Mouse (Mus musculus) neural tube, embryonic 14.5 days (tissue): ENCODE results near the gene Zbtb6. TPM values are rescaled to one million over a fixed set of nuclear protein-coding genes. Genes with fewer than 3 reads are reported as not detected.

Source experiments
- ATAC-seq: fragments of 200-750 bp; cut with Nextera tagmentation; 2 replicates; pipeline ENCODE4 v1.8.0; 2017; ENCODE audit warnings: low read depth, mild to moderate bottlenecking, moderate TSS enrichment, moderate library complexity
- H3K27ac ChIP-seq: fragments of 300-500 bp; sonication (generic); 2 replicates; pipeline ENCODE4 v1.5.1; 2014; ENCODE audit warnings: low read depth, mild to moderate bottlenecking, control low read depth, low read length, moderate library complexity, mixed read lengths
- H3K27me3 ChIP-seq: fragments of 300-500 bp; sonication (generic); 2 replicates; pipeline ENCODE4 v1.6.1; 2014; ENCODE audit warnings: low read length; ENCODE audit not compliant: control insufficient read depth, insufficient read depth
- H3K36me3 ChIP-seq: fragments of 300-500 bp; sonication (generic); 2 replicates; pipeline ENCODE4 v1.6.1; 2014; ENCODE audit warnings: low read length, mixed read lengths; ENCODE audit not compliant: control insufficient read depth, insufficient read depth
- H3K4me1 ChIP-seq: fragments of 300-500 bp; sonication (generic); 2 replicates; pipeline ENCODE4 v1.6.1; 2014; ENCODE audit warnings: low read length; ENCODE audit not compliant: control insufficient read depth, insufficient read depth
- H3K4me2 ChIP-seq: fragments of 300-500 bp; sonication (generic); 2 replicates; pipeline ENCODE4 v1.6.1; 2014; ENCODE audit warnings: mild to moderate bottlenecking, low read depth, low read length, control low read depth
- H3K4me3 ChIP-seq: fragments of 300-500 bp; sonication (generic); 2 replicates; pipeline ENCODE4 v1.5.1; 2014; ENCODE audit warnings: low read depth, low read length, control low read depth, mixed read lengths
- H3K9ac ChIP-seq: fragments of 300-500 bp; sonication (generic); replicated peaks from 2 replicates; pipeline ENCODE4 v1.6.1; 2014; ENCODE audit warnings: low read depth, mild to moderate bottlenecking, control low read depth, low read length, mixed read lengths
- H3K9me3 ChIP-seq: fragments of 300-500 bp; sonication (generic); 2 replicates; pipeline ENCODE4 v1.6.1; 2016; ENCODE audit warnings: low read length; ENCODE audit not compliant: control insufficient read depth
- WGBS: fragments of 180-500 bp; shearing (Covaris S2); extraction: QIAGEN DNeasy Blood & Tissue Kit; methylation state at CpG from one replicate; pipeline ENCODE4 v1.1.7; 2014; 5-methylcytosine and 5-hydroxymethylcytosine counted together
- polyA plus RNA-seq: library from polyadenylated mRNA; unstranded; fragments of >200 nt; fragmentation: Nextera tagmentation; extraction: Ambion mirVana; gene quantifications from 2 replicates; pipeline ENCODE4 v1.2.1, GENCODE M21; 2014

Gene Zbtb6
- polyA plus RNA-seq, 1 experiment from 2014 or later: 10.4 TPM

DNA sequence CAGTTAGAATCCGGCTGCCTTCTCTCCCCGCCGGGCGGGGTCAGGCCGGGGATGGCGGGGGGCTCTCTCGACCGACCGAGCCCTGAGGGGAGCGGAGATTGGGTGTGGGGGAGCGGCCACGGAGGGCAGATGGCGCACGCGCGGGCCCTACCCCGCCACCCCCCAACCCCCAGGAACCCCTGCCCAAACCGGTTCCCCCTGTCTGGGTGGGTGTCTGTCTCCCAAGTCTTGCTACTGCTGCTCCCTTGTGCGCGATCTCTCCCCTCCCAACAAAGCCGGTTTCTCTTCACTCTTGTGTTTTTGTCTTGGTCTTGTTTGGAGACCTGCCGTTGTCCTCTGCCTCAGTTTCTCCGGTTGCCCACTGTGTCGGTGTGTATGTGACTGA is 9.4 kb upstream of the Zbtb6 start:
- ATAC-seq: peak; percentile 87
- Histone ChIP-seq H3K27me3 (no peaks in the 10 kb centered on the region), H3K4me3 (peak overlapping the region; percentile 87), H3K9ac (peak overlapping the region; percentile 93), H3K4me1 (peaks cover 9% of the 10 kb centered on the region), H3K27ac (peak overlapping the region; percentile 86), H3K9me3 (no peaks in the 10 kb centered on the region), H3K4me2 (peak overlapping the region; percentile 82), H3K36me3 (no peaks in the 10 kb centered on the region)
- WGBS: 0% methylated on average over 17 of the region's 24 CpGs

DNA sequence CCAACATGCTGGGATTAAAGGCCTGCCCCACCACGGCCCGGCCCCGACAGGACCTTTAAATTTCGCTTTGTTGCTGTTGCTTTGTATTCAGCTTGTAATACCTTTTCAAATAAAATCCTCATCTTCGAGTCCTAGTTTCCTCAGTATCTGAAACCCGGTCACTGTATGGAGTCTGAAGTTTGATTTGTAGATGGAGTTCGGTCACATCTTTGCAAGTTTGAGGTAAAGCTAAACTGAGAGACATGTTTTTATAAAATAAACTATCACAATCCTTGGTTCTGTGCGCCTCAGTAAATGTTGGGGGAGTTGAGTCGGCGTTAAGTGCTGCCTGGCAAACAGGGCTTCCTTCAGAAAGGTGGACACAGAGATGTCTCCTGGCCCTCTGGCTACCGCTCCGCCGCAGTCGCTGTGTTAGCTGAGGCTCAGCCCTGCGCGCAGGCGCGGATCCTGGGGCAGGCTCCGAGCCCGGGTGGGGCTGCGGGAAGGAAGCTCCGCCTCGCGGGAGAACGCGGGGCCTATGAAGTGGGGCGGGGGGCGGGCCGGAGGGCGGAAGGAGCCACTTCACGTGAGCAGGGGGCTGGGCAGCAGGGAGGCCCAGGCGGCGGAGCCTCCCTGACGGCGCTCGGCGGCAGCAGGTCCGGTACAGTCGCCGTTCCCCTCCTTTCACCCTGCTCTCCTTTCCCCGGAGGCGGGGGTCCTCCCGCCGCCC is 8.8 kb upstream of the Zbtb6 start:
- WGBS: 8% methylated on average over 41 of the region's 44 CpGs
- Histone ChIP-seq H3K27me3 (no peaks in the 10 kb centered on the region), H3K36me3 (no peaks in the 10 kb centered on the region), H3K4me3 (peak overlapping the region; percentile 87), H3K9ac (peak overlapping the region; percentile 93), H3K27ac (peak overlapping the region; percentile 86), H3K4me1 (peaks cover 9% of the 10 kb centered on the region), H3K9me3 (no peaks in the 10 kb centered on the region), H3K4me2 (peak overlapping the region; percentile 82)
- peak; percentile 97 for ATAC-seq

DNA sequence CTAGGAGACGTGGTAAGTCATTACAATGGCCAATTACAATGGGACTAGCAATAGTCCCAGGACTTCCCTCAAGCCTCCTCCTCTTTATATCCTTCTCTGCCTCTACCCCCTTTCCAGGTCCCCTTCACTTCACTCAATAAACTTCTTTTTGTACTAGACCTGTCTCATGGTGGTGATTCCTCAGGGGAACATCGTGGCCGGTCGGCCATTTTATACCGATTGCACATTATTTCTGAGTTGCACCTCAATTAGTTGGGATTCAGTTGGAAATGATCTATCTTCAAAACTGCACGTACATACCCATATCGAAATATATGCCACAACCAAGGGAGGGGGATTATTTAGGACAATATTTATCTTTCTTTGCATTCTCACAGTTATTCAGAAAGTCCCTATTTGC is 11.4 kb downstream of the Zbtb6 start:
- peak overlapping the region; percentile 88 for H3K9ac ChIP-seq
- peak overlapping the region; percentile 99 for H3K27ac ChIP-seq
- peaks cover 9% of the 10 kb centered on the region for H3K36me3 ChIP-seq
- 20% methylated on average over 7 of the region's 7 CpGs for WGBS
- peaks cover 11% of the 10 kb centered on the region for H3K4me1 ChIP-seq
- no peaks in the 10 kb centered on the region for H3K9me3 ChIP-seq
- H3K4me3 ChIP-seq: peak overlapping the region; percentile 91
- ATAC-seq: peak; percentile 33; the same call in 1 of the 2 replicates
- H3K27me3 ChIP-seq: no peaks in the 10 kb centered on the region
- H3K4me2 ChIP-seq: peak overlapping the region; percentile 95

DNA sequence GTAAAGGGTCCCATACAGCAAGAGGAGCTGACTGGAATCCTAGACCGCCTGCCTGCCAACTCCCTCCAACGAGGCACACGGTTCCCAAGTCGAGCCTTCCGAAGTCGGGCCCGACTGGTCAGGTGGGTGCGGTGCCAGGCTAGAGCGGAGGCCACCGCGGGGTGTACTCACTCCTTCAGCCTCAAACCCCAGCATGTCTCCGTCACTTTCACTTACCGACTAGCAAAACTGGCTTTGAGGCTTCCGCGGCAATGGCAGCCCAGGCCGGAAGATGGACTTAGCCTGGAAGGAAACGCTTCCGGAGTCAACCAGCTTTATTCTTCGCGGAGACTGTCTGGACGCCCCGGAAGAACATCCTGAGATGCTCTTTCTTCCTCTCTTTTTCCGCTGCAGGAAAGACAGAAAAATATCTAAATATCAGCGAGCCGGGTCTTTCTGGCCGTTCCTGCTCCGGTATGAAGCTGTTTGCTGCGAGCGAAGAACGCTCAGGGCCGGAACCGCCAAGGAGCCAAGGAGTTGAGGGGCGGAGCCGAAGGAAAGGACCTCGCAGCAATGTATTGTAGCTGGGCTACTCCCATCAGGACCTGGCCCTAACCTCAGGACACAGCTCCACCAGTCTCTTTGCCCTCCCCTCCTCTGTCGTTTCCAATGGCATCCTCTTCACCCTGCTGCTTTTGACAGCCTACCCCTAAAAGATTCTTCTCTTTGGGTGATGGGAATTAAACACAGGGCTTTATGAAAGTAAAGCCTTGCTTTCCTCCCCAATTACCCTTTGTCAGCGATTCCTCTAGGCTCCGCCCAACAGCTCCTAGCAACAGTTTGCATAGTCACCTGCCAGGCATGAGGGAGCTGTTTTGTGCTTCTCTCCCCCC is 12.1 kb downstream of the Zbtb6 start:
- peak overlapping the region; percentile 91 for H3K4me3 ChIP-seq
- peak overlapping the region; percentile 99 for H3K27ac ChIP-seq
- ATAC-seq: peak; percentile 97
- peak overlapping the region; percentile 95 for H3K4me2 ChIP-seq
- H3K36me3 ChIP-seq: peaks cover 9% of the 10 kb centered on the region
- H3K4me1 ChIP-seq: peaks cover 11% of the 10 kb centered on the region
- no peaks in the 10 kb centered on the region for H3K27me3 ChIP-seq
- H3K9me3 ChIP-seq: no peaks in the 10 kb centered on the region
- H3K9ac ChIP-seq: peak overlapping the region; percentile 88
- WGBS: under 1% methylated on average over 38 of the region's 38 CpGs

DNA sequence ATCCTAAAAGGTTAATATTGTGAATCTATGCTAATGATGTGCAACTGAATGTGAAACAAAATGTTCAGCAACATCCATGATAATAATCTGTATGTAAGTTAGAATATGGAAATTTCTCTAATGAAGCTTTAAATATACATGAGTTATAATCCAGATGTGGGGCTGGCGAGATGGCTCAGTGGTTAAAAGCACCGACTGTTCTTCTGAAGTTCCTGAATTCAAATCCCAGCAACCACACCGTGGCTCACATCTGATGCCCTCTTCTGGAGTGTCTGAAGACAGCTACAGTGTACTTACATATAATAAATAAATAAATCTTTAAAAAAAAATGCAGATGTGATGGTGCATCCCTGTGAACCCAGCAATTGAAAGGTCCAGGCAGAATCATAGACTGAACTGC is 19.3 kb downstream of the Zbtb6 start:
- no peak overlapping the region for H3K4me2 ChIP-seq
- no peaks in the 10 kb centered on the region for H3K9me3 ChIP-seq
- peaks cover 4% of the 10 kb centered on the region for H3K36me3 ChIP-seq
- no peak for ATAC-seq
- H3K4me3 ChIP-seq: no peak overlapping the region
- WGBS: 55% methylated on average over 3 of the region's 3 CpGs
- H3K27me3 ChIP-seq: no peaks in the 10 kb centered on the region; the same call in 1 of the 2 replicates
- no peak overlapping the region for H3K9ac ChIP-seq
- H3K4me1 ChIP-seq: peaks cover 10% of the 10 kb centered on the region; the same call in 1 of the 2 replicates
- no peak overlapping the region for H3K27ac ChIP-seq

DNA sequence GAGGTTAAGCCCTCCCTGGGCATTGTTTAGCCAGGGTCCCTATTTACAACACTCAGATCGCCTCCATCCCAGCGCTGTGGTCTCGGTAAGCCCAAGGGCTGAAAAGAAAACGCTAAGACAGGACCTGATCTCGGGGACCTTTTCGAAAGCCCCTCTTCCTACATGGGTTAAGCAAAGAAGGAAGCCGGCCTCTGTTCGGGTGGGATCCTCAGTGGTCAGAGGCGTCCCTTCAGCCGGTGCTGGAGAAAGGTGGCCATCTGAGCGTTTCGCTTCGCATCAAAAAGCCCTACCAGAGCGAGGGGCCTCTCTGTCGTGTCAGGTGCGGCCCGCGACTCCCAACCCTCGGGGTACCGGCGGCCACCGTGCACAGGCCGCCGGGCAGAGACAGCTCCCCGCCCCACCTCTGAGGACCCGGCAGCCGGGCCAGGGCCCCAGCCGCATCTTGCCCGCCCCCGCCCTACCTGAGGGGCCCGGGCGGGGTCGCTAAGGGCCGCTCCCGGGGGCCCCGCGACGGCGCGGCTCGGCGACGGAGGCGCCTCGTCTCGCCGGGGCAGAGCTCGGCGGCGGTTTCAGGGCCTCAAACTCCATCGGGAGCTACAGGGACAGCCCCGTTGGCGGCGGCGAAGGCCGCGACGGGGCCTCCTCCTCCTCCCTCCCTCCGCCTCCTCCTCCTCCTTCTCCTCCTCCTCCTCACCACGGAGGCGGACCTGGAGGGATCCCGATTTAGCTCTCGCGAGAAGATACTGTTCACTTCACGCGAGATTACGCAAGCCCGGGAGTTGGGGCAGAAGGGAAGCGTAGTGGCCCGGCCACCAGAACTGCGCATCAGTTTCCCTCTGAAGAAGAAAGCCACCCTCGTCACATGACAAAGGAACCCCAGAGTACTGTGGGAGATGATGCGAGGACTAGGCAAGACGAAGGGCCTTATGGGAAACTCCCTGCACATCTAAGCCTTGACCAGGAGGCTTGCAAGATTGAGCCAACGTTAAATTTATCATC is 20.4 kb downstream of the Zbtb6 start, which contains the start of gene Rc3h2:
Gene Rc3h2, minus strand, starts transcription at position 598 of the 999 bp plus-strand sequence.
- Histone ChIP-seq H3K4me2 (peak within 1 kb of the TSS; percentile 60), H3K27me3 (no peaks in the 10 kb centered on the region; the same call in 1 of the 2 replicates)
- peak; percentile 98 for ATAC-seq

DNA sequence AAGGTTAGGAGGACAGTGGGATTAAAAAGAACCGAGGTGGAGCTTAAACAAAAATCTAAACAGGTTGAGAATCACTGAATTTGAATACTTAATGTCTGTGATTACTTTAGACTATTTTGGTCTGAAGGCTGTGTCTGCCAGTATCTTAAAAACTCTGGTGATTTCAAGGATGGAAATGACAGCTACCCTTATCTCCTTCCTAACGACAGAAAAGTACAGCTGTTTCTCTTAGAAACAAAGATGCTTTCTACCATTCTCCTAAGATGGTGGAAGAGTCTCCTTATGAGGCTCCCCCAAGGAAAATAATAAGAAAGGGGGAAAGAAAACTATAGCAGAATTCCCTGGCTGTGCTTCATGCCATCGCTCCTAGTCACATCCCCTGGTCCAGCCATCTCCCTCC is 21.1 kb downstream of the Zbtb6 start:
- 10% methylated on average over 3 of the region's 3 CpGs for WGBS
- Histone ChIP-seq H3K27ac (peak overlapping the region; percentile 96), H3K9ac (peak overlapping the region; percentile 99), H3K4me3 (peak overlapping the region; percentile 100), H3K36me3 (no peaks in the 10 kb centered on the region), H3K27me3 (no peaks in the 10 kb centered on the region; the same call in 1 of the 2 replicates), H3K9me3 (no peaks in the 10 kb centered on the region), H3K4me1 (peaks cover 10% of the 10 kb centered on the region; the same call in 1 of the 2 replicates), H3K4me2 (peak overlapping the region; percentile 60)
- ATAC-seq: no peak

More for the DNA sequence above, 20.4 kb downstream of the Zbtb6 start, which contains the start of gene Rc3h2:
- Histone ChIP-seq H3K9me3 (no peaks in the 10 kb centered on the region), H3K4me1 (peaks cover 10% of the 10 kb centered on the region; the same call in 1 of the 2 replicates), H3K27ac (peak within 1 kb of the TSS; percentile 96), H3K4me3 (peak within 1 kb of the TSS; percentile 100), H3K36me3 (no peaks in the 10 kb centered on the region), H3K9ac (peak within 1 kb of the TSS; percentile 99)
- under 1% methylated on average over 61 of the region's 75 CpGs for WGBS

DNA sequence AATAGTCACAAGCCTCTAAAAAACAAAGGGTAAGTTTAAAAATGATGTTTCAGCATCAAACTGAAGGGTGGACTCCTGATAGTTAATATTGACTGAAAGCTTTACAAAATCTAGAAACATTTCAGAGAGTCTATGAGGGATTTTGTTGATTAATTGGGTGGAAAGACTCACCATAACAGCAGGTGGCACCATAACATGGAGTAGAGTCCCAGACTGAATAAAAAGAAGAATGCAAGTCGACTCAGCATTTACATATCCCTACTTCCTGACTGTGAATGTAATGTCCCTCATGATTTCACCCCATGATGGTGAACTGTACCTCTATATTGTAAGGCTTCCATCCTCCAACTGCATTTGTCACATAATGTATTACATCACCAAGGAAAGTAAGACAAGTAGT is 47.4 kb downstream of the Zbtb6 start:
- H3K4me3 ChIP-seq: no peak overlapping the region
- 61% methylated on average over 1 of the region's 1 CpGs for WGBS
- H3K4me1 ChIP-seq: no peaks in the 10 kb centered on the region
- no peak overlapping the region for H3K4me2 ChIP-seq
- peaks cover 22% of the 10 kb centered on the region for H3K36me3 ChIP-seq
- no peak overlapping the region for H3K9ac ChIP-seq
- H3K9me3 ChIP-seq: no peaks in the 10 kb centered on the region
- H3K27me3 ChIP-seq: no peaks in the 10 kb centered on the region
- no peak overlapping the region for H3K27ac ChIP-seq
- ATAC-seq: no peak
